Mouse (Mus musculus) natural killer cell, adult 2 months (primary cell): Measurements from ENCODE around the gene Ccdc85b.
"Not testable (repeated sequence)": the region's sequence is repeated elsewhere in the genome, so short reads cannot be mapped to it uniquely, and the experiment has no call there.

Experiments
- DNase-seq, 2 experiments: peaks; one replicate each; pipeline ENCODE4 v3.0.0; 2022; ENCODE audit warnings: low spot score in 2 of 2

Ccdc85b gene

DNA sequence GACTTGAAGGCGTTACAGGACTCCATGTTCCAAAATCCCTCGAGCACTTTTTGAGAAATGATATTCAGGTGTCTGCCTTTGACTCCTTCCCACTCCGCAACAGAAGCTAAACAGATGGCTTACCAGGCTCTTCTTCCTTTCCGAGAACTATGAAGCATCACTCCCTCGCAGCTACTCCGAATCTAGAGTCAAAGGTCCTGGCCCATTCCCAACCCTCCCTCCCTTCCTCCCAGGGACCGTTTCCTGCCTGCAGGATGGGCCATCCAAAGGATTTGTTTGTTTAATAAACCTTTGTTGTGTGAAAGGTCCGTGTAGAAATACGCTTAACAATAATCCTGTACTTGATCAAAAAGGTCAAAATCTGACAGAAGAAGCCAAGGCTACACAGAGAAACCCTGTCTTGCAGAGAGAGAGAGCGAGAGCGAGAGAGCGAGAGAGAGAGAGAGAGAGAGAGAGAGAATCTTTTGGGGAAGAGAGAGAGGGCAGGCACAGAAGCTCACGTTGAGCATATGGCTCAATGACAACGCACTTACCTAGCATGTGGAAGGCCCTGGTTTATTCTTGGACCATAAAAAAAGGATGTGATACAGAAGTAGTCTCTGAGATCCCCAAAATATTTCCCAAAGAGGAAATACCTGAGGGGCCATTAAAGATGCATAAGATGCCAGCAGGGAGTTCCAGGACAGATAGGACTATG lies at the start of gene Ccdc85b:
Gene Ccdc85b (minus strand): TSS at position 149 of the 697 bp plus-strand sequence.
- no peak for DNase-seq

GRCm38 (mm10) chr19:5503687-5504086 lies 46.0 kb upstream of the Ccdc85b start, which contains the start of gene 1700020D05Rik:
1700020D05Rik (minus strand) TSS chr19:5503787.
- DNase-seq: no peak

DNA sequence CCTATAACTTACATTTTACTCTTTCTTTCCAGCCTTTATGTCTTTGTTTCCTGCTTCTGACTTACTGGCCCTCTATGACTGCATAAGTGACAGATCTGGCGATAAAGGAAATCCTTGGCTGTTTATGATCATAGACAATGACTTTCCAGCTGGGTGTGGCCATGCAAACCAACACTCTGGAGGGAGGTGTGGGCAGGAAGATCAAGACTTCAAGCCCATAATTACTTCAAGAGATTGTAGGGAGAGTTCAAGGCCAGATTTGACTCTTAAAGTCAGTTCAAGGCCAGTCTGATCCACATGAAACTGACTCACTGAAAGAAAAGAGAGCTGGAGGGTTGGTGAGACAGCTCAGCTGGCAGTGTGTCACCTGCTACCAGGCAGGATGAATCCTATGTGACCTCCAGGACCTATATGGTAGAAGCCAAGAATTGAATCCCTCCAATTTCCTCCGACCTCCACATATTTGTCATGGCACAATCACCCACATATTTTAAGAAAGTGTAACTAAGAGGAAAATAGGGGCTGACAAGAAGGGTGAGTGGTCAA lies 42.7 kb upstream of the Ccdc85b start:
- DNase-seq: no peak

GRCm38 (mm10) chr19:5496052-5496370 lies 38.3 kb upstream of the Ccdc85b start:
- no peak for DNase-seq

- DNase-seq: no peak
Observed at GRCm38 (mm10) chr19:5495353-5496051, 37.8 kb upstream of the Ccdc85b start.

DNA sequence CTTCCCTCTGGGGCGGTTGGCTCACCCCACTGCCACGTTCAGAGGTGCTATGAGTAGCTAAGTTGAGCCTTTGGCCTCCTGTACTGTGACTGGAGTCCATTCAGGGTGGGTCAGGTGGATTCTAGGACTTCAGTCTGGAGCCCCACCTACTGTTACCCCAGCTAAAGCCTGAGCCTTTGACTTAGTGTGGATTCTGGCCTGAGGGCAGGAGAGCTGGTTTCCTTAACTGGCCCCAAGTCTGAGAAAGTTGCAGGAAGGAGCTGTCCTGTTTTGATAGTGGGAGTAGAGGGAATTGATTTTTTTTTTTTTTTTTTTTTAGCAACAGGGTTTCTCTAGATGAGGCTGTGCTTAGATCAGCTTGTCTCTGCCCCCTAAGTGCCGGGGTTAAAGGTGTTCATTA lies 36.6 kb upstream of the Ccdc85b start:
- no peak for DNase-seq

- peak in 1 of 2 experiments; percentile 26 for DNase-seq
Observed at GRCm38 (mm10) chr19:5493301-5493721, 35.6 kb upstream of the Ccdc85b start.

- DNase-seq: no peak
Observed at GRCm38 (mm10) chr19:5492641-5493040, 34.9 kb upstream of the Ccdc85b start.

DNA sequence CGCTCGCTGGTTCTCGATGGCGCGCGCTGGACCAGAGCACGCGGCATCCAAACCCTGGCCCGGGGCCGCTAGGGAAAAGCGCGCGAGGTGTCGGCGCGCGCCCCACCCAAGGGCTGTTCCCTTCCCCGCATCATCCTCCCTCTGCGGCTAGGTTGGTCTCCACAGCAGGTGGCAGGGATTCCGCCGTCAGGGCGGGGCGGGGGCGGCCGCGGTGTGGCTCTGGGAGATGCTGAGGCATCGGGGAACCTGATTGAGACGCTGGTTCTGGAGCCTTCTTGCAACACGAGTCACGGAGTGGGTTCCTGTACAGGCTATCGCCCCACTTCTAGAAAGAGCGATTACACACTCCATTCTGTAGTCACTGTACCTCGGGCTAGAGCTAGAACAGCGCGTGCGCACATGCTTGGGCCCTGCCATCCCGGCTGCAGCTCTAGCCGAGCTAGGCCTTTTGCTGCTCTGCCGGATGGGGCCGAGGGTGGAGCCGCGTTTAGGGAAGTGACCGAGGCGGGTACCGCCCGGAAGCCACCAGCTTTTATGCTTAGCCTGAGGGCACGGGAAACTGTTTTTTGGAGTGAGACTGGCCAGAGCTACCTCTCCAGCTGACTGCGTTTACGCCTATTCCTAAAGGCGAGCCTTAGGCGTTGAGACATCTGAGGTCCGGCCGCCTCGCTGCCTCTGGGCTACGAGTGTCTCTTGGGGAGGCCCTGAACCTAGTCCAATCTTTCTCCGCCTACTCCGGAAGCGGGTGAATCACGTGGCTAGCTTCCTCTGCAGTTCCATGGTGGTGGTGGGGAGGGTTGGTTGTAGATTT lies 33.4 kb upstream of the Ccdc85b start:
- DNase-seq: peak; percentile 91

GRCm38 (mm10) chr19:5490313-5490897 lies 32.7 kb upstream of the Ccdc85b start, which contains the start of gene Cfl1:
Cfl1 (plus strand) TSS chr19:5490455.
- DNase-seq: peak; percentile 88 to 93

DNA sequence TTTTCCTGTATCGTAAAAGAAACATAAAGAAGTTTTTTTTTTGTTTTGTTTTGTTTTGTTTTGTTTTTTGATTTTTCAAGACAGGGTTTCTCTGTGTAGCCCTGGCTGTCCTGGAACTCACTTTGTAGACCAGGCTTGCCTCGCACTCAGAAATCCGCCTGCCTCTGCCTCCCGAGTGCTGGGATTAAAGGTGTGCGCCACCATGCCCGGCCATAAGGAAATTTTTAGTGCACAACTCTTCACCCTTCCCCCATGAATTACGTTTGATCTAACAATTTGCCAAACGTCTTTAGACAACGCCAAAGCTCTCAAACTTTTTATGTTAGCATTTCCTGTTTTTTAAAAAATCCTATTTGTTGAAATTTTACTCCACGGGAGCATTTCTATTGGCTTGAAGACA lies 32.0 kb upstream of the Ccdc85b start:
- DNase-seq: not testable (repeated sequence)

GRCm38 (mm10) chr19:5488878-5489571 lies 31.3 kb upstream of the Ccdc85b start:
- DNase-seq: peak; percentile 92 to 94

GRCm38 (mm10) chr19:5487768-5488550 lies 30.3 kb upstream of the Ccdc85b start, which contains the start of gene Mus81:
Mus81 (minus strand) TSS chr19:5488402.
- DNase-seq: peak; percentile 97

- no peak for DNase-seq
Observed at GRCm38 (mm10) chr19:5486771-5487170, 29.1 kb upstream of the Ccdc85b start.

DNA sequence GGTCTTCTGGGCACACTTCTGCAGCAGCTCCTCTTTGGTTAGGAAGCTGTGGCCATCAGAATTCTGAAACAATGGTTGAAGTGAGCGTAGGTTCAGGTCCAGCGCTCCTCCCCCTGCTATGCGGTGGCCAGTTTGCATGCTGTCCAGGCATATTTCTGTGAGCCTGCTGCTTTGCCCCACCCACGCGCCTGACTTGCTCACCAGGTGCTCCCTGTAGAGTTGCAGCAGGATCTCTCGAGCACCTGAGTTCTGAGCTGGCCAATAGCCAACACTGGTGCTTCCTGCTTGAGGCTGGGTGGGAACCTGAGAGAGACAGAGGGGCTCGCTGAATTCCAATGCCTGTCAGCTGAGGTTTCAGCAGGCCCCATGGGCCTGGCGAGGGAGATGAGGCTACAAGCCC lies 28.6 kb upstream of the Ccdc85b start:
- no peak for DNase-seq

DNA sequence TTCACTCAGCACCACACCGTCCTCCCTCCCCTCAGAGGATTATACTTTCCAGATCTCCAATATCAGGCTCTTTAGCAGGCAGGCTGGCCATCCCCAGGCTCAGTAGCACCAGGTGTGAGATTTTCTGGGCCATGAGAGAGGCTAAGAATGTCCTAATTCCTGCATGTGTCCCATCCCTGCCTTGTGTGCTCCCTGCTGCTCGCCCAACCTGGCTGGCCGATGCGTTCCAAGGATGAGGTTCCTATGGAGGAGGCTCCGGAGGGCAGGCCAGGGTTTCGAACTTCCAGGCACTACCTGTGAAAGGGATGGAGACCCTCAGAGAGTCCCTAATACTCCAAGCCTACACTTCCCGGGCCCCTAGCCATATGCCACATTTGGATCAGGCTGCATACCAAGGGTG lies 28.1 kb upstream of the Ccdc85b start:
- DNase-seq: no peak

GRCm38 (mm10) chr19:5485371-5485770 lies 27.7 kb upstream of the Ccdc85b start:
- DNase-seq: no peak

- no peak for DNase-seq
Observed at GRCm38 (mm10) chr19:5484496-5484895, 26.8 kb upstream of the Ccdc85b start.

DNA sequence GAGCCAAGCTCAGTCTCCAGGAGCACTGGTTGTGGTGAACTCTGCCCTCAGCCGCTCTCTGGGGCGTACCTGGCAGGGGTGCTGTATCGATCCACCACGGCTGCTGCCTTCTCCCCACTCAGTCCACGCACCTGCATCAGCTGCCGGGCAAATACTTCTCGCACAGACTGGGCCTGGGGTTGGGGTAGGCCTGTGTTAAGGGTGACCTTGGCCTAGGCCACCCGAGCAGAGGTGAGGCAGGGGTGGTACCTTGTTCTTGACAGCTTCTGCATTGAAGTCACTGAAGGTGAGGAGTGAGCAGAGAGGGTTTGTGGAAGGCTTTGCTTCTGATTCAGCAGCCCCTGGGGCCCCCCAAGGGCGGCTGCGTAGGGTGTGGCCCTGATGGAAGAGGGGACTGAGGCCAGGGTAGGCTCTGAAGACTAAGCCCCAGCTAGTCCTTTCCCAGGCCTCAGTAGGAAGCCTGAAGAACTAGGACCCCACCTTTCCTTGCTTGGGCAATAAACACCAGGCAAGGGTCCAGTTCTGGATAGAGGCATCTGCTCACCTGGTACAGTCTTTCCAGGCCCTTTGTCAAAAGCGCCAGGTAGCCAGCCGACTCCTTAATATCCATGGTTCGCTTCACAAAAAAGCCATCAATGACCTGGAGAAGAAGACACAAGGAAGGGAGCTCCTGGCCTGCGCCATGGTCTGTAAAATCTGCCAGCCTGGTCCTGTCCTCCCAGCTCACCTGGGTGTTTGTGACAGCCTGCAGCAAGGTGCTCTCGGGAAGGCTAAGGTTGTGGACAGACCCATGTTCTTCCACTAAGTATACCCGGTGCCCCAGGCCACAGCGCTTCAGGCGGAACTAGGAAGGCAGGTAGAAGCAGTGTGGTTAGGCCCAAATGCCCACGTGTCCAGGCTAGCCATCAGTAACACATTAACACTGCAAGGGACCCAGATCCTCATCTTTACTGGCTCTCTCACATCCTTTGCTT lies 26.0 kb upstream of the Ccdc85b start:
- DNase-seq: no peak
